Comparison of ENCODE assay signal across 8 mouse cellular contexts in the genomic region with DNA sequence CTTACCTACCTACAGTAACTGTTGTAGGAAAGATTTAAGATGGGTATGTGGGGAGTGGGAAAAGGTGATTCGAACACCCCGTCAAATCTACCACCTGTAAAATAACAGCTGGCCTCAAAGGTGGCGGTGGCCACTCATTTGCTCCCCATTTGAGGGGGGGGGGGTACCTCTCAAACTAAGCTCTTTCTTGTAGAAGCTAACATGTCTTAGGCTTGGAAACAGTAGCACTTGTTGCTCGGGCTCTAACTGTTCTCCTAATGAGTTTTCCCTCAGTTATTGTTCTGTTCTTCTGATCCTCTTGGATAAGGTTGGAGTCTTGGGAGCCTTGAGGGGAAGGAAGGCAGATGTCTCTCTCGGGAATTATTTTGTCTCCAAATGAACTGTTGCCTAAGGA. TPM values are rescaled to one million over a fixed set of nuclear protein-coding genes. Genes with fewer than 3 reads are reported as not detected.
A peak's percentile ranks its signal among the peaks of the same experiment; 100 is the strongest.
DNase-seq lines count a peak whose midpoint lies in the region; ATAC-seq and TF ChIP-seq lines count a peak whose summit lies in the region.

No protein-coding gene starts in this region.

- TF ChIP-seq RAD21 in MEL (IDR thresholded peaks at IDR 0.05; ENCODE audit: low read depth, low read length), result no peak

- peaks cover 15% of the 10 kb centered on the region for H3K4me1 ChIP-seq in heart, embryonic 12.5 days (replicated peaks)
- H3K4me1 ChIP-seq in MEL (ENCODE audit: control insufficient read depth in 1 of 2, insufficient read depth in 2 of 2, low read length in 2 of 2), result no peaks in the 10 kb centered on the region; a peak in 1 of 4 replicates
- H3K4me1 ChIP-seq in hindbrain, embryonic 10.5 days (replicated peaks), result peaks cover 19% of the 10 kb centered on the region
- H3K4me1 ChIP-seq in midbrain, embryonic 13.5 days (replicated peaks), result peaks cover 18% of the 10 kb centered on the region

- no peak for TF ChIP-seq CTCF in MEL (IDR thresholded peaks at IDR 0.05 in 2 of 3, conservative IDR thresholded peaks at IDR 0.05 in 1 of 3; ENCODE audit: control insufficient read depth in 1 of 3, insufficient read depth in 1 of 3, low read depth in 2 of 3, low read length in 3 of 3, poor library complexity in 1 of 3, severe bottlenecking in 1 of 3)

- H3K4me2 ChIP-seq in heart, embryonic 12.5 days, result peak overlapping the region; percentile 84
- peak overlapping the region; percentile 60 for H3K4me2 ChIP-seq in midbrain, embryonic 13.5 days (replicated peaks)

- H3K9me3 ChIP-seq in heart, embryonic 12.5 days (replicated peaks), result no peaks in the 10 kb centered on the region
- no peaks in the 10 kb centered on the region for H3K9me3 ChIP-seq in MEL (replicated peaks; ENCODE audit: insufficient read depth, low read length)
- no peaks in the 10 kb centered on the region for H3K9me3 ChIP-seq in hindbrain, embryonic 10.5 days
- H3K9me3 ChIP-seq in midbrain, embryonic 13.5 days, result no peaks in the 10 kb centered on the region

- no peak for DNase-seq in heart, postnatal 36 days
- peak; percentile 52 for DNase-seq in MEL (ENCODE audit: low read depth, low spot score)
- DNase-seq in hindbrain, embryonic 10.5 days (ENCODE audit: low spot score), result no peak
- DNase-seq in cerebellum, postnatal 14 days, result no peak
- DNase-seq in cerebellum, adult 9-10 months, result no peak
- DNase-seq in thymus, postnatal 10 days (ENCODE audit: low spot score in 2 of 2), result no peak

- H3K9ac ChIP-seq in heart, embryonic 12.5 days, result peak overlapping the region; percentile 73
- H3K9ac ChIP-seq in MEL (ENCODE audit: control insufficient read depth, low read depth, low read length, poor library complexity, severe bottlenecking), result peak overlapping the region; percentile 77
- peak overlapping the region; percentile 43 for H3K9ac ChIP-seq in midbrain, embryonic 13.5 days (replicated peaks)

- intact Hi-C loops in heart, postnatal 36 days (cut with DNase I), result loop anchor here (2.0 kb wide), 1 partner anchor 24 kb away; a partner anchor contains a TSS

- WGBS in heart, embryonic 12.5 days, result 16% methylated on average over 5 of the region's 5 CpGs
- 20% methylated on average over 5 of the region's 5 CpGs for WGBS in hindbrain, embryonic 10.5 days
- 10% methylated on average over 5 of the region's 5 CpGs for WGBS in midbrain, embryonic 13.5 days

- peak overlapping the region; percentile 80 for H3K27ac ChIP-seq in heart, embryonic 12.5 days (ENCODE audit: poor library complexity, severe bottlenecking)
- H3K27ac ChIP-seq in MEL (ENCODE audit: control insufficient read depth, low read depth, low read length), result peak overlapping the region; percentile 89
- H3K27ac ChIP-seq in hindbrain, embryonic 10.5 days, result peak overlapping the region; percentile 88
- no peak overlapping the region for H3K27ac ChIP-seq in midbrain, embryonic 13.5 days

- no peak for TF ChIP-seq POLR2A in MEL (IDR thresholded peaks at IDR 0.05; ENCODE audit: control insufficient read depth in 1 of 2, insufficient read depth in 1 of 2, low read depth in 1 of 2, low read length in 2 of 2, poor library complexity in 1 of 2)

- H3K36me3 ChIP-seq in heart, embryonic 12.5 days, result peaks cover 26% of the 10 kb centered on the region
- peaks cover 3 to 5% of the 10 kb centered on the region in 2 experiments; a peak in 3 of 4 replicates for H3K36me3 ChIP-seq in MEL (ENCODE audit: control insufficient read depth in 1 of 2, insufficient read depth in 2 of 2, low read length in 2 of 2)
- peaks cover 50% of the 10 kb centered on the region for H3K36me3 ChIP-seq in hindbrain, embryonic 10.5 days
- H3K36me3 ChIP-seq in midbrain, embryonic 13.5 days, result peaks cover 27% of the 10 kb centered on the region

- H3K27me3 ChIP-seq in heart, embryonic 12.5 days (replicated peaks), result no peaks in the 10 kb centered on the region
- no peaks in the 10 kb centered on the region for H3K27me3 ChIP-seq in MEL (ENCODE audit: control insufficient read depth in 1 of 2, insufficient read depth in 2 of 2, low read length in 2 of 2)
- H3K27me3 ChIP-seq in hindbrain, embryonic 10.5 days (ENCODE audit: insufficient read depth, poor library complexity, severe bottlenecking), result no peaks in the 10 kb centered on the region
- no peaks in the 10 kb centered on the region for H3K27me3 ChIP-seq in midbrain, embryonic 13.5 days

- no peak for TF ChIP-seq EP300 in MEL (IDR thresholded peaks at IDR 0.05; ENCODE audit: low read depth in 1 of 2, low read length in 2 of 2)

- no peak for ATAC-seq in heart, embryonic 12.5 days (ENCODE audit: insufficient number of reproducible peaks, low FRiP score)
- no peak for ATAC-seq in midbrain, embryonic 13.5 days

- no peaks in the 10 kb centered on the region; the same call in 1 of the 2 replicates for H3K79me2 ChIP-seq in MEL (ENCODE audit: control insufficient read depth, insufficient read depth, low read length, poor library complexity)

- peak overlapping the region; percentile 53 for H3K4me3 ChIP-seq in heart, embryonic 12.5 days
- H3K4me3 ChIP-seq in MEL (ENCODE audit: control insufficient read depth in 1 of 2, insufficient read depth in 1 of 2, low read depth in 2 of 2, low read length in 2 of 2), result peak overlapping the region; percentile 70 to 71
- H3K4me3 ChIP-seq in hindbrain, embryonic 10.5 days, result peak overlapping the region; percentile 62
- peak overlapping the region; percentile 46 for H3K4me3 ChIP-seq in midbrain, embryonic 13.5 days (replicated peaks)

TF ChIP-seq in MEL, 35 proteins besides CTCF, POLR2A, EP300 and RAD21:
- TF ChIP-seq USF2 (IDR thresholded peaks at IDR 0.05; ENCODE audit: borderline replicate concordance in 1 of 2, insufficient read depth in 1 of 2, low read depth in 1 of 2, low read length in 2 of 2) (no peak), MXI1 (IDR thresholded peaks at IDR 0.05; ENCODE audit: low read depth, low read length) (no peak), SMC3 (IDR thresholded peaks at IDR 0.05; ENCODE audit: low read depth, low read length) (no peak), KAT2A (conservative IDR thresholded peaks at IDR 0.05; ENCODE audit: low read depth, low read length) (no peak), E2F4 (IDR thresholded peaks at IDR 0.05; ENCODE audit: borderline replicate concordance, low read depth, low read length) (0 out of 2 replicates have a peak, but pooled peaks have one; percentile 13)
TF ChIP-seq in MEL: peak in this region for 1.

RNA-seq across cellular contexts. Expression of a gene that starts 23.4 kb away (rescaled TPM):
- polyA plus RNA-seq in heart, embryonic 12.5 days (2016; fragmentation: Nextera tagmentation; extraction: Ambion mirVana), result 22.0 and 23.0 TPM in 2 replicates
- total RNA-seq in heart, postnatal 36 days (2021), result 1 to 10 TPM; 6.9 to 8.0 TPM
- 16.5 and 17.0 TPM in 2 replicates for total RNA-seq in MEL (2012; rRNA removed)
- polyA plus RNA-seq in MEL (2012; ENCODE audit: insufficient read depth in 1 of 2, insufficient read length in 2 of 2, low read depth in 1 of 2, low replicate concordance in 2 of 2, missing spikeins in 1 of 2), result 10 to 100 TPM in 1 of 2 experiments, not detected in 1; 24.0 TPM
- 21.1 and 28.7 TPM in 2 replicates for polyA plus RNA-seq in hindbrain, embryonic 10.5 days (2016; fragmentation: Nextera tagmentation; extraction: Ambion mirVana)
- 16.7 and 18.1 TPM in 2 replicates for polyA plus RNA-seq in midbrain, embryonic 13.5 days (2015; fragmentation: Nextera tagmentation; extraction: Ambion mirVana)

RNA-seq across cellular contexts. Expression of a gene that starts 31.3 kb away (rescaled TPM):
- polyA plus RNA-seq in heart, embryonic 12.5 days (2016; fragmentation: Nextera tagmentation; extraction: Ambion mirVana), result 0.31 and 0.47 TPM in 2 replicates
- total RNA-seq in heart, postnatal 36 days (2021), result under 1 TPM in 1 of 2 experiments, not detected in 1; 0.27 TPM
- 0.12 TPM in 1 of 2 replicates, not detected in the other for total RNA-seq in MEL (2012; rRNA removed)
- polyA plus RNA-seq in MEL (2012; ENCODE audit: insufficient read depth in 1 of 2, insufficient read length in 2 of 2, low read depth in 1 of 2, low replicate concordance in 2 of 2, missing spikeins in 1 of 2), result under 1 TPM in 1 of 2 experiments, not detected in 1; 0.40 TPM
- 0.12 TPM in 1 of 2 replicates, not detected in the other for polyA plus RNA-seq in hindbrain, embryonic 10.5 days (2016; fragmentation: Nextera tagmentation; extraction: Ambion mirVana)
- 0.22 and 0.46 TPM in 2 replicates for polyA plus RNA-seq in midbrain, embryonic 13.5 days (2015; fragmentation: Nextera tagmentation; extraction: Ambion mirVana)
